Mouse (Mus musculus) regulatory T cell (primary cell): ENCODE measurements around the gene Tuft1.
"Not testable (repeated sequence)": the region's sequence is repeated elsewhere in the genome, so short reads cannot be mapped to it uniquely, and the experiment has no call there.

ENCODE experiments used
- in situ Hi-C: fragments of 300-600 bp; cut with MboI, MseI; formaldehyde crosslinking; loops from one replicate; pipeline ENCODE4 v1.15.1; 2025; ENCODE audit warnings: high pct_unique_total_duplicates

Gene Tuft1

GRCm38 (mm10) chr3:94658740-94659095, at the start of gene Tuft1:
Tuft1 (minus strand) TSS chr3:94658872.
- in situ Hi-C loops: not testable (repeated sequence)

DNA sequence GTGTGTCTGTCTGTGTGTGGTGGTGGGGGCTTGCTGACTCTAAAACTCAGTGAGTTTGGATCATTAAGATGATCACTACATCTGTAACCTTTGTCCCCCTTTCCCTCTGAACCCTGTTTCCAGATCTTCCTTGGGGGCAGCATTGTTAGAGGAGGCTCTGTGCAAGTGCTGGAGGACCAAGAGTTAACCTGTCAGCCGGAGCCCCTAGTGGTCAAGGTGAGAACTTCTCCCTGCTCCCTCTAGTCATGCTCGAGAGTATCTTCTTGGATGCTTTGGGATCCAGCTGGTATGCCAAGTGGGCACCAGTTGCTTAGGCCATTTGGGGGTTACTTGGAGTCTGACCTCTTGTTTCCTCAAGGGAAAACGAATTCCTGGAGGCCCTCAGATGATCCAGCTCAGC, 44.7 kb upstream of the Tuft1 start:
- in situ Hi-C loops: not testable (repeated sequence)

DNA sequence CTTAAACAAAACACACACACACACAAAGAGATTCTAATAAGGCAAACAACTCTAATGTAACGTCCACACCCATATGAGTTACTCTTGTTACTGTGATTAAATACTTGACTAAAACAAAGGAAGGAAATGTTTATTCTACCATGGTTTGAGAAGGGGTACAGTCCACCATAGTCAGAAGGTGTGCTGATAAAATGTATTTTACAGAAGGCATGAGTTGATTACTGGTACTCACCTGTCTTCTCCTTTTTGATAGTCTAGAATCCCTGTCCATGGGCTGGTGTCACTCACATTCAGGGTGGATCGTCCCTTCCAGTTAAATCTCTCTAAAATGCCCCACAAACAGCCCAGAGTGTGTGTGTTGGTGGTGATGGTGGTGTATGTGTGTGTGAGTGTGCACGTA, 44.2 kb upstream of the Tuft1 start:
- in situ Hi-C loops: no loop called here

DNA sequence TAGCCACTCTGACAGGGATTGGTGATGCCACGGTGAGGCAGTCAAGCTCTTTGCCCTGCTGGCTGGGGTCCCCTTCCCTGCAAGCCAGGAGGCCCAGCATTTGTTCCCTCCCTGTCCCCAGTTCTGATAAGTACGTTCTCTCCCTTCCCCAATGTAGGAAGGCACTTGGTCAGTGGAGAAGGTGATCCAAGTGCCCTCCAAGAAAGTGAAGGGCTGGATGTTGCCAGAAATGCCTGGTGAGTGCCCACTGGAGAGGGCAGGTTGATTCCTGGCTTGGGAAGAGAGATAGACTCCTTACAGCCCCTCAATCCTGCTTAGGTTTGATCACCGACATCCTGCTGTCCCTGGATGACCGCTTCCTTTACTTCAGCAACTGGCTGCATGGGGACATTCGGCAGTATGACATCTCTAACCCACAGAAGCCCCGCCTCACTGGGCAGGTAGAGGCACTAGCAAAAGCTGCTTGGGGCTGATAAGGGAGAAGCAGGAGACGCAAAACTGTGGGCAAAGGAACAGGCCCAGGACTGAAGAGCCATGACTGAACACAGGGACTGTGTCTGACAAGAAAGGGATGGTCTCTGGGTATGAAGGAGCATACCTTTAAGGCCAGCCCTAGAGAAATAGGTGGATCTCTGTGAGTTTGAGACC, 43.6 kb upstream of the Tuft1 start:
- in situ Hi-C loops: not testable (repeated sequence)

DNA sequence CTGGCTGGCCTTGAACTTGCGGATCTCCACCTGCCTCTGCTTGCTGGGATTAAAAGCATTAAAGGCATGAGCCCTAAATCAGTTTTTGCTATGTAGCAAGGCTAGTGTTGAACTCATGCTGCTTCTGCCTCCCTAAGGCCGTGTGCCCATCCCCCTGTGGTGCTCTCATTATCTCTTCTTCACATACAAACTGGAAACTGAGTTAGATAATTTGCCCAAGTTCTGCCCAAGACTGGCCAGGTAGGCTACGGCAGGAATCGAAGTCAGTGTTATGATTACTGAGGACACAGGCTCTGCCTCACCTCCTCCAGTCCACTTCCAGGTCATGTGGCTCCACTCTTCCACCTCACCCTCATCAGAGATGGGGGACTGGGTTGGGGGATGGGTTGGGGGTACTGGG, 37.6 kb upstream of the Tuft1 start:
- in situ Hi-C loops: loop anchor here (5.0 kb wide), 1 partner anchor 241 kb away; no protein-coding TSS in a partner anchor

DNA sequence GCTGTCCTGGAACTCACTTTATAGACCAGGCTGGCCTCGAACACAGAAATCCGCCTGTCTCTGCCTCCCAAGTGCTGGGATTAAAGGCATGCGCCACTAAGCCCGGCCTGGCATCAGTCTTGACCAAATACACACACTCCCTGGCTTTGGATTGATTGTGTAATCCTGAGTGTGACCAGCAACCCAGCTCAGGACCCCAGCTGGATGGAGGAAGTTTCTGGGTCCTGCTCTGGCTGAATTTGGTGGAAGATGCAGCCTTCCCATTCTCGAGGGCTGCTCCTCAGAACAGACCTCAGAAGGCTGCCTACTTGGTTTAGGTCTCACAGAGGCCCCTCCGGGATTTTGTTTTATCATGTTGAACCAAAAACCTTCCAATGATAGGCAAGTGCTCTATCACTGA, 36.9 kb upstream of the Tuft1 start:
- in situ Hi-C loops: loop anchor here (5.0 kb wide), 1 partner anchor 242 kb away; no protein-coding TSS in a partner anchor

GRCm38 (mm10) chr3:94693874-94694273, 35.2 kb upstream of the Tuft1 start:
- in situ Hi-C loops: not testable (repeated sequence)

GRCm38 (mm10) chr3:94693329-94693825, 34.7 kb upstream of the Tuft1 start, which contains the start of gene Selenbp2:
Selenbp2 (plus strand) TSS chr3:94693556.
- in situ Hi-C loops: no loop called here

DNA sequence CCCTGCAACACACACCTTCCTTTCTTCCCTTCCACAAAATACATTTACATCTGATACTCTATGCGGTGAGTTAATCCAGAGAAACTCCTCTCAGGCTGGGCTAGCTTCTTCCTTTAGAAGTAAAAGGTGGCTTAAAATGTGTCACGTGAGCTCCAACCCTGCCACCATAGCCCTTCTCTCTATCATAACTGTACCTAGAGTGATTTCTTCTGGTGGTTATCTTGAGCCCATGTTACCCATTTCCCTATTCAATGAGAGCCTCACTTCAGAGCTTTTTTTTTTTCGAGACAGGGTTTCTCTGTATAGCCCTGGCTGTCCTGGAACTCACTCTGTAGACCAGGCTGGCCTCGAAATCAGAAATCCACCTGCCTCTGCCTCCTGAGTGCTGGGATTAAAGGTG, 33.0 kb upstream of the Tuft1 start:
- in situ Hi-C loops: not testable (repeated sequence)

GRCm38 (mm10) chr3:94690616-94691247, 32.1 kb upstream of the Tuft1 start:
- in situ Hi-C loops: no loop called here

DNA sequence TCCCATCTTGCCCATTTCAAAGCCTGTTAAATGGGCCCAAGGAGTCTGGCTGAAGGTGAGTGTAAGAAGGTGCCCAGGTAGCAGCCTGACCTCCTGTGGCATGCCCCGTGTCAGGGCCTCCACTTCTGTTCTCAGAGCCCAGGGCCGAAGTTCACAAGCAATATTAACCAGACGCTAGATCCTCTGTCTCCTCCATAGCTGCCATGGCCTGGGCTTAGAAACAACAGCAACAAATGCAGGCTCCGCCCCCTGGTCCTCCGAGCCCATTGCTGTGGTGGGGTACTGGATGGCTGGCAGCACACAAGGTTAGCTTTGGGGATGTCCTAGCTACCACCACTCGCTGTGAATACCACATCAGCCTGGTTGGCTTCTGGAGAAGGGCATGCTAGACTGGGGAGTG, 31.5 kb upstream of the Tuft1 start:
- in situ Hi-C loops: not testable (repeated sequence)

DNA sequence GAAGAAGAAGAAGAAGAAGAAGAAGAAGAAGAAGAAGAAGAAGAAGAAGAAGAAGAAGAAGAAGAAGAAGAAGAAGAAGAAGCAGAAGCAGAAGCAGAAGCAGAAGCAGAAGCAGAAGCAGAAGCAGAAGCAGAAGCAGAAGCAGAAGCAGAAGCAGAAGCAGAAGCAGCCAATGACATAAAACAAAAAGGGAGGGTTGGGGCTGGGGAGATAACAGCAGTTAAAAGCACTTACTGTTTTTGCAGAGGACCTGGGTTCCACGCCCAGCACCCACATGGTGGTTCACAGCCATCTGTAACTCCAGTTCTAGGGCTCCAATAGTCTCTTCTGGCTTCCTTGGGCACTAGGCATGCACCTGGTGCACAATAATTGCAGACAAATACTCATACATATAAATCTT, 30.5 kb upstream of the Tuft1 start:
- in situ Hi-C loops: not testable (repeated sequence)

GRCm38 (mm10) chr3:94688698-94689097, 30.0 kb upstream of the Tuft1 start:
- in situ Hi-C loops: not testable (repeated sequence)

DNA sequence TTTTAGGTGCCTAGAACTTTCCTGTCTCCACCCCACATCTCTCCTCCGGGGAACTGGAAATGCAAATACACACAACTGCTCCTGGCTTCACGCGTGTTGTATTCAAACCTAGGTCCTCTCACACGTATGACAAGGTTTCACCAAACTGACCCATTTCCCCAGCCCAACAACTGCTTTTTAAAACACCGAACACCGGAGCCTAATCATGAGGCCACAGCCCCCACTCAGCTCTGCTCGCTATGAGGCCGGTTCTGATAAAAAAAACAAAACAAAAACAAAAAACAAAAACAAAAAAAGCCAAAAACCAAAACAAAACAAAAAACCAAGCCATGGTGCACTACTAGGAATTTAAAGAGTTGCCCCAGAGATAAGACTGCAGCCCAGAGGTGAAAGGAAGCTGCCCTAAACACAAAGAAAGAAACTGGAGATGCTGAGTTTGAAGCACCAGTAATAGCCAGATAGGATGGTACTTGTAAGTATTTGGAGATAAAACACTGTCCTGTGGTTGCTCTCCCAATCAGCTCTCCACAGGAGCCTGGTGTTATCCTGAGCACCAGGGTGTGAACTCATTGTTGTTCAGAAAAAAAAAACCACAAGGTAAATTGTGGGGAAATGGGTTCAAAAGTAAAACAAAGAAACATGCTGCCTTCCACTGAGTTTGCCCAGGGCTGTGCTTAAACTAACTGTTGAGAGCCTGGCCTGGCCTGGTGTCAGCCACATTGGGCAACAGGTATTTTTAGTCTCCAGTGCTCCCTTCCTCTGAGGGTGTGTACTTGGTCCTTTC, 27.5 kb upstream of the Tuft1 start:
- in situ Hi-C loops: not testable (repeated sequence)

DNA sequence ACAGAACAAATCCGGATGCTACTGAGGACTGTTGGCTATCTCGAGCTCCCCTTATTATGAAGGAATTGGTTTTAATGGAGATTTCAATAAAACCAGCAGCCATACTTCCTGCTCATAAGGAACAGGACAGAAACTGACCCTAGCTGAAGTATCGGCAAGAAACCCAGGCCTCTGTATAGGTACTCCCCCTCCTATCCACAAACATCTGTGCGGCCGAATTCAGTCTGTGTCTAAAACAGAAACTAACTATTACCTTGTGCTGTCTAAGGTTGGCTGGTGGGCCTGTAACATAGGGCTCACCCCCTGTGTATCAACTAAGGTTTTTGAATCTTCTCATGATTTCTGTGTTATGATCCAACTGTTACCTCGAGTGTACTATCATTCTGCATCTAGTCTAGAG, 25.0 kb upstream of the Tuft1 start:
- in situ Hi-C loops: no loop called here

DNA sequence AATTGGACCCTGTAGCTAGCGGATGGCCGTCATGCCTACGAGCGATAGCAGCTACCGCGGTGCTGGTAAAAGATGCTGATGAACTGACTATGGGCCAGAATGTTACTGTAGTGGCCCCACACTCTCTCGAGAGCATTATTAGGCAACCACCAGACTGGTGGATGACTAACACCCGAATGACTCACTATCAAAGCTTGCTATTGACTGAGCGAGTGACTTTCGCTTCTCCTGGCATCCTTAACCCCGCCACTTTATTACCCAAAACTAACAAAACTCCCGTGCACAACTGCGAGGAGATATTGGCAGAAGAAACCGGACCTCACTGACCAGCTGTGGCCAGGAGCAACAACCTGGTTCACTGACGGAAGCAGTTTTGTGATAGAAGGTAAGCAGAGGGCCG, 22.1 kb upstream of the Tuft1 start:
- in situ Hi-C loops: no loop called here

GRCm38 (mm10) chr3:94680032-94680431, 21.4 kb upstream of the Tuft1 start:
- in situ Hi-C loops: not testable (repeated sequence)

DNA sequence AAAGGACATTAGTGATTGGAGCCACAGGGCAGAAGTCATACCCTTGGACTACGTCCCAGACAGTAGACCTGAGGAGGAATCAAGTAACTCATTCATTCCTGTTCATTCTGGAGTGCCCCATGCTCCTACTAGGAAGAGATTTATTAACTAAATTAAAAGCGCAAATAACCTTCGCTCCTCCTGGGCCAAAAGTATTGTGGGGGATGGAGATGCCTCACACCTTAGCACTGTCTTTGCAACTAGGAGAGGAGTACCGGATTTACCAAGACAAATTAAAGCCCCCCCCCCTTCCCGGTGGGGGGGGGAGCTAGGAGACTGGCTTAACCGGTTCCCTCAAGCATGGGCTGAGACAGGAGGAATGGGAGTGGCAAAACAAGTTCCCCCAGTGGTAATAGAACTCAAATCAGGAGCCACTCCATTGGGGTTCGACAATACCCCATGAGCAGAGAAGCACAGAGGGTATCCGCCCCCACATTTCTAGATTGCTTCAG, 20.7 kb upstream of the Tuft1 start:
- in situ Hi-C loops: no loop called here

DNA sequence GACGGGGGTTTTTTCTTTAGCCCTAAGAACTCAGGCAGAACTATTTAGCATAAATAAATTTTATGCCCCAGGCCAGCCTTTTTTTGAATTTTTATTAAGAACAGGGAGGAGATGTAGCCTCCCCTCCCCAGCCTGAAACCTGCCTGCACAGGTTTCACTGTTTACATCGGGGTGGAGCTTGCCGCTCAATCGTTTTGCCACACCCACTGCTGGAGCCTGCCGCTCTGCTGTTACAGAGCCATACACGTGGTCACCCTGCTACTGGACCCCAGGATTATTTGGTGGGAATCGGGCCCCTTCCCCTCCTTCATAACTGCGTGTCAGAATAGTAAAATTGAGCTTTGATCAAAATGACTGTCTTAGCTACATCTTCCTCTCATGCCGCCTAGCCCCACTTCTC, 16.4 kb upstream of the Tuft1 start:
- in situ Hi-C loops: not testable (repeated sequence)

- in situ Hi-C loops: not testable (repeated sequence)
These were observed 7.2 kb upstream of the Tuft1 start for GRCm38 (mm10) chr3:94665896-94666295.

- in situ Hi-C loops: not testable (repeated sequence)
These were observed 6.6 kb upstream of the Tuft1 start for GRCm38 (mm10) chr3:94665060-94665802.
